Mouse (Mus musculus) kidney, postnatal 0 days (tissue): ENCODE measurements around the gene Lemd1. TPM values are rescaled to one million over a fixed set of nuclear protein-coding genes. Genes with fewer than 3 reads are reported as not detected.

Experiments
- ATAC-seq: fragments of 200-750 bp; cut with Nextera tagmentation; replicated peaks from 2 replicates; pipeline ENCODE4 v1.8.0; 2017; ENCODE audit warnings: low read depth, moderate number of reproducible peaks, moderate TSS enrichment, moderate library complexity; ENCODE audit not compliant: low FRiP score
- DNase-seq: peaks from one replicate; pipeline ENCODE4 v3.0.0-alpha.2; 2016; ENCODE audit warnings: low spot score
- H3K27ac ChIP-seq: fragments of 300-500 bp; sonication (generic); 2 replicates; pipeline ENCODE4 v1.5.1; 2014; ENCODE audit warnings: mild to moderate bottlenecking
- H3K27me3 ChIP-seq: fragments of 300-500 bp; sonication (generic); 2 replicates; pipeline ENCODE4 v1.6.1; 2014; ENCODE audit warnings: low read length, mixed read lengths; ENCODE audit not compliant: insufficient read depth
- H3K36me3 ChIP-seq: fragments of 300-500 bp; sonication (generic); 2 replicates; pipeline ENCODE4 v1.6.1; 2014; ENCODE audit warnings: low read length, mixed read lengths; ENCODE audit not compliant: insufficient read depth
- H3K4me1 ChIP-seq: fragments of 300-500 bp; sonication (generic); replicated peaks from 2 replicates; pipeline ENCODE4 v1.6.1; 2014; ENCODE audit warnings: antibody characterized with exemption, low read length, mixed read lengths; ENCODE audit not compliant: insufficient read depth
- H3K4me2 ChIP-seq: fragments of 300-500 bp; sonication (generic); 2 replicates; pipeline ENCODE4 v1.6.1; 2014; ENCODE audit warnings: mild to moderate bottlenecking, low read length, moderate library complexity, mixed read lengths
- H3K4me3 ChIP-seq: fragments of 300-500 bp; sonication (generic); replicated peaks from 2 replicates; pipeline ENCODE4 v1.5.1; 2014; ENCODE audit warnings: low read depth, low read length
- H3K9ac ChIP-seq: fragments of 300-500 bp; sonication (generic); 2 replicates; pipeline ENCODE4 v1.6.1; 2014; ENCODE audit warnings: low read depth, low read length
- H3K9me3 ChIP-seq: fragments of 300-500 bp; sonication (generic); replicated peaks from 2 replicates; pipeline ENCODE4 v1.6.1; 2016; ENCODE audit warnings: low read length, inconsistent platforms, mixed read lengths
- CTCF ChIP-seq: IDR thresholded peaks from 2 replicates; pipeline ENCODE4 v1.5.1; 2016; ENCODE audit warnings: antibody characterized with exemption, low read depth, mild to moderate bottlenecking, moderate library complexity
- WGBS: fragments of 180-500 bp; shearing (Covaris S2); extraction: QIAGEN DNeasy Blood & Tissue Kit; methylation state at CpG from one replicate; pipeline ENCODE4 v1.1.7; 2014; 5-methylcytosine and 5-hydroxymethylcytosine counted together
- microRNA counts: library from miRNA; unstranded; fragments of <30 nt; microRNA quantifications from one replicate; lab custom pipeline; 2015
- microRNA-seq: library from miRNA; unstranded; fragments of <30 nt; microRNA quantifications from one replicate; pipeline ENCODE4, GENCODE M21; 2016
- polyA plus RNA-seq: library from polyadenylated mRNA; unstranded; fragments of >200 nt; fragmentation: Nextera tagmentation; extraction: Ambion mirVana; gene quantifications from 2 replicates; pipeline ENCODE4 v1.2.1, GENCODE M21; 2015

Lemd1 gene
- polyA plus RNA-seq, 1 experiment from 2014 or later: 0.37 TPM

DNA sequence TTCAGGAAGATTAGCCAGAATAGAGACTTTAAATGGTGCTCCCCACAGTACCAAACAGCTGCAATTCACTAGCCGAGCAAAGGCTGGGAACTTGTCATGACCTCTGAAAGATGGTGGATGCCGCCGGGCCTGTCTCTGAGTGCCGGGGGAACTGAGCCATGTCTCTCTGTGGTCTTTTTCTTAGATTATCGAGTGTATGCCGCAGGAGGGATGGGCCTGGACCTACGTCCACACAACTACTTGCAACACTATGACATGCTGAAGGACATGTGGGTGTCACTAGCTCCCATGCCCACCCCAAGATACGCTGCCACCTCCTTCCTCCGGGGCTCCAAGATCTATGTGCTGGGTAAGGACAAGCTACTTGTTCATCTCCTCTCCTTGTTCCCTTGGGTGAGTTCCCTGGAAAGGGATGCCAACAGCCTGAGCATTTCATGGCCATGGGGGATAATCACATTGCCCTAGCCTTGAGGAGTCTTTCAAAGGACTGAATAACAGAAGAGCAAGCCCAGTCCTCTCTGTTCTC is 111.2 kb downstream of the Lemd1 start:
- no peak overlapping the region for H3K9ac ChIP-seq
- WGBS: 86% methylated on average over 9 of the region's 9 CpGs
- ATAC-seq: no peak
- no peak overlapping the region for H3K4me2 ChIP-seq
- H3K27ac ChIP-seq: no peak overlapping the region
- TF ChIP-seq CTCF: no peak
- H3K27me3 ChIP-seq: peaks cover 9% of the 10 kb centered on the region; the same call in 1 of the 2 replicates
- no peak for DNase-seq
- peaks cover 4% of the 10 kb centered on the region for H3K4me1 ChIP-seq
- H3K4me3 ChIP-seq: no peak overlapping the region
- no peaks in the 10 kb centered on the region for H3K36me3 ChIP-seq
- H3K9me3 ChIP-seq: no peaks in the 10 kb centered on the region

DNA sequence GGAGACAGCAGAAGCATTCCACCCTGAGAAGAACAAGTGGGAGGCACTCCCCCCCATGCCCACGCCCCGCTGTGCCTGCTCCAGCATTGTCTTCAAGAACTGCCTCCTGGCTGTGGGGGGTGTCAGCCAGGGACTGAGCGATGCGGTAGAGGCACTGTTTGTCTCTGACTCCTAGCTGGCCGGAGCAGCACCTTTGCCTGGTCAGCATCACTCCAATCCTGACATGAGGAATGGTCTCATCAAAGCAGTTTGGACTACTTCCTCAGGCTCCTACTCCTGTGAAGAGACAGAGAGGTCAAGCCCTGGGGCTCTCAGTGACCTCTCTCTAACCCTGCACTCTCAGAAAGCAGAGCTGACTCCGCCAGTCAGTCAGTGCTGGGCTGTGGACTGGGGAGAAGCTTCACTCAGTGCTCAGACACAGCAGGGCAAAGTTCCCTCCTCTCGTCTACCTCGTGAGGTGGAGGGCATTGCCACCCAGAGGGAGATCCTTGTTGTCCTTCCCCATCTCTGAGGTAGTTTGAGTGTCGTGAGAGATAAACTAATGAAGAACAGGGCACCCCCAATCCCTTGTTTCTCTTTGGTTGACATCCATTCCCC is 113.5 kb downstream of the Lemd1 start:
- Histone ChIP-seq H3K27me3 (peaks cover under 1% of the 10 kb centered on the region; the same call in 1 of the 2 replicates), H3K9ac (no peak overlapping the region), H3K36me3 (no peaks in the 10 kb centered on the region), H3K9me3 (no peaks in the 10 kb centered on the region), H3K4me1 (no peaks in the 10 kb centered on the region), H3K4me2 (no peak overlapping the region), H3K27ac (no peak overlapping the region), H3K4me3 (no peak overlapping the region)
- 39% methylated on average over 9 of the region's 9 CpGs for whole genome bisulfite sequencing
- TF ChIP-seq CTCF: no peak
- peak; percentile 26; the same call in 1 of the 2 replicates for ATAC-seq
- no peak for DNase-seq

DNA sequence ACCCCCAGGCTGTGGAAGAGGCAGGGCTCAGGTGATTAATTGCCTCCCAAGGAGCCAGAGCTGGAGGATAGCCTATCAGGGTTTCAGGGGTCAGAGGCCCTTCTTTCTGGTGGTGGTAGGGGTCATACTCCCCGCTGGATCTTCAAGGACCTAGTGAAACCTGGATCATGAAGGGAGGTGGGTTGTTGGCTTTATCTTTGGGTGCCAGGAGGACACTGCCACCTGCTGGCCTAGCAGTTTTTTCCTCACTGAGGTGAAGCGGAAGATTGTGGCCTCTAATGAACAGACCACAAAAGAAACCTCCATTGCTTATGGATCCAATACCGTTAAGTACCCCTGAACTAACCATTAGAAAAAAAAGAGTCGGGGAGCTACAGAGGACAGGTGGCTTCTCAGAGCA is 114.9 kb downstream of the Lemd1 start:
- Histone ChIP-seq H3K4me2 (no peak overlapping the region), H3K4me3 (no peak overlapping the region), H3K9me3 (no peaks in the 10 kb centered on the region), H3K36me3 (no peaks in the 10 kb centered on the region), H3K27me3 (no peaks in the 10 kb centered on the region), H3K27ac (no peak overlapping the region), H3K4me1 (peaks cover 6% of the 10 kb centered on the region; the same call in 1 of the 2 replicates), H3K9ac (no peak overlapping the region)
- no peak for ATAC-seq
- TF ChIP-seq CTCF: peak; percentile 79
- peak; percentile 71 for DNase-seq
- WGBS: 28% methylated on average over 4 of the region's 4 CpGs

DNA sequence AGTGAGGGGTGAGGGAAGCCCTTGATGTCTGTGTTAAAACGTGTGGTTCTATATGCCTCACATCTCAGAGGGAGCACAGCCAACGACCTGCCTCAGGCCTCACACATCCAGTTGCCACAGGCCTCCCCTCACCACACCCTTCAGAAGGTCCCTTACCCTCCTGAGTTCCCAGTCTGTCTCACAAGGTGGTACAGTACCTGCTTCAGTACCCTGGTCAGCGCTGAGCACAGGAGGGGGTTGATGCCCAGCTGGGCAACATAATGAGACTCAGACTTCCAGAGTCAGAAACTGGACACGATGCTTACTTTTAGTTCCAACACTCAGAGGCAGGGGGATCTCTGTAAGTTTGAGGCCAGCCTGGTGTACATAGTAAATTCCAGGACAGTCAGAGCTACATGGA is 115.6 kb downstream of the Lemd1 start:
- Histone ChIP-seq H3K4me2 (no peak overlapping the region), H3K27ac (no peak overlapping the region), H3K9me3 (no peaks in the 10 kb centered on the region), H3K4me3 (no peak overlapping the region), H3K27me3 (no peaks in the 10 kb centered on the region), H3K36me3 (no peaks in the 10 kb centered on the region), H3K9ac (no peak overlapping the region), H3K4me1 (peaks cover 11% of the 10 kb centered on the region)
- ATAC-seq: no peak
- DNase-seq: peak; percentile 54
- TF ChIP-seq CTCF: no peak
- WGBS: 17% methylated on average over 4 of the region's 4 CpGs

DNA sequence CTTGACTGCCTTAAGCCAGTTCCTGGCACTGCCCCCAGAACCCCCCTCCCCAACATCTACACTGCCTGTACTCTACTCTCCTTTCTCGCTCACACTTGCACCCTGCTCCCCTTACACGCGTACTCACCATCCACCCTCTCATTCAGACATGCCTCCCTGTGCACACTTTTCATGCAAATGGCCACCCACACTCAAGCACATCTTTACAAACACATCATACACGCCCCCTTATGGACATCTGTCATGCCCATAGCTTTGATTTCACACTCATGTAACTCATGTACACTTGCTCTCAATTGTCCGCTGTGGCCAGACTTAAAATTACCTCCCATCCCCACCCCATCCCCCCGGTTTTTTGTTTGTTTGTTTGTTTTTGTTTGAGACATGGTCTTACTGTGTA is 116.7 kb downstream of the Lemd1 start:
- no peaks in the 10 kb centered on the region for H3K27me3 ChIP-seq
- TF ChIP-seq CTCF: no peak
- H3K4me3 ChIP-seq: no peak overlapping the region
- no peak overlapping the region for H3K9ac ChIP-seq
- H3K9me3 ChIP-seq: no peaks in the 10 kb centered on the region
- H3K36me3 ChIP-seq: no peaks in the 10 kb centered on the region
- no peak overlapping the region for H3K4me2 ChIP-seq
- H3K4me1 ChIP-seq: peaks cover 13% of the 10 kb centered on the region
- ATAC-seq (no peak), DNase-seq (no peak)
- H3K27ac ChIP-seq: no peak overlapping the region
- WGBS: 82% methylated on average over 6 of the region's 6 CpGs

DNA sequence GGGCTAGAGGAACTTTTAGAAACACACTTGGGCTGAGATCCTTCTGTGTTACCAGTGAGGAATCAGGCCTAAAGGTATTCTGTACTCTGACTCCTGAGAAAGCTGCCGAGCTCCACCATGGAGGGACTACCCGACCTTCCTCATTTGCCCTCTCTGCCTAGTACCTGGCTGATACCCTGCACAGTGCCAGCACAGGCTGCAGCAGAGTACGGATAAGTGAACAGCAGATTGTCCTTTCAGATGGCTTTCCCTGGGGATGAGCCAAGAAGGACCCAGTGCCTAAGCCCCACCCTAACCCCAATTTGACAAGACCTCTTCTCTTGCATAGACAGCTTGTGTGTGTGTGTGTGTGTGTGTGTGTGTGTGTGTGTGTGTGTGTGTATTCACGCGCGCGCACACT is 117.4 kb downstream of the Lemd1 start:
- Histone ChIP-seq H3K36me3 (no peaks in the 10 kb centered on the region), H3K9me3 (no peaks in the 10 kb centered on the region), H3K27me3 (no peaks in the 10 kb centered on the region), H3K27ac (no peak overlapping the region), H3K9ac (no peak overlapping the region), H3K4me1 (peaks cover 13% of the 10 kb centered on the region), H3K4me2 (no peak overlapping the region), H3K4me3 (no peak overlapping the region)
- ATAC-seq (no peak), DNase-seq (no peak)
- WGBS: 76% methylated on average over 7 of the region's 7 CpGs
- TF ChIP-seq CTCF: no peak

MicroRNA genes within 50 kb of the gene (microRNA counts, 519-probe panel; counts per million panel counts)
- 330 counts per million, percentile 68 among the panel's probes with 10 or more counts for microRNA mmu-miR-135b (lab: Ali Mortazavi, UCI)

Small RNAs within 50 kb of the gene (microRNA-seq; reads per million reads assigned to microRNA genes)
- gene Mir135b: 190 reads per million, percentile 58 among the genes with 10 or more reads in this experiment

Other genes with a start within 250 kb of the Lemd1 start
- 9.1 and 10.1 TPM in 2 replicates for gene Slc45a3, start 228.5 kb upstream of the Lemd1 start, polyA plus RNA-seq
- 21.4 and 22.0 TPM in 2 replicates for gene Elk4, start 183.8 kb upstream of the Lemd1 start, polyA plus RNA-seq
- gene Mfsd4a, start 123.4 kb upstream of the Lemd1 start, polyA plus RNA-seq: 25.1 and 27.3 TPM in 2 replicates
- gene Cdk18, start 51.7 kb upstream of the Lemd1 start, polyA plus RNA-seq: 10.3 and 11.7 TPM in 2 replicates
- gene AC124108.1, start within 50 bp of the Lemd1 start, polyA plus RNA-seq: 0.07 and 0.13 TPM in 2 replicates
- not detected in 2 replicates for gene Gm10188, start 38.3 kb downstream of the Lemd1 start, polyA plus RNA-seq
- gene Klhdc8a, start 107.2 kb downstream of the Lemd1 start, polyA plus RNA-seq: 4.1 and 5.0 TPM in 2 replicates
- 8.7 and 9.6 TPM in 2 replicates for gene Nuak2, start 124.7 kb downstream of the Lemd1 start, polyA plus RNA-seq
- gene Tmcc2, start 199.8 kb downstream of the Lemd1 start, polyA plus RNA-seq: 4.3 and 4.5 TPM in 2 replicates
- 12.5 and 13.9 TPM in 2 replicates for gene Dstyk, start 226.1 kb downstream of the Lemd1 start, polyA plus RNA-seq